Mouse (Mus musculus) lung, postnatal 0 days (tissue): ENCODE data around the gene Apba3.

Experiments
- CTCF ChIP-seq: IDR thresholded peaks from 2 replicates; pipeline ENCODE4 v1.5.1; 2016; ENCODE audit warnings: antibody characterized with exemption, mild to moderate bottlenecking
- EP300 ChIP-seq: IDR thresholded peaks from 2 replicates; pipeline ENCODE4 v1.6.1; 2016; ENCODE audit warnings: antibody characterized with exemption, mild to moderate bottlenecking, control low read depth

- no peak for TF ChIP-seq CTCF
- no peak for TF ChIP-seq EP300
These were observed 2.1 kb downstream of the Apba3 start for GRCm38 (mm10) chr10:81268643-81269412.
